Mouse (Mus musculus): ENCODE data around the gene Kpna1. TPM values are rescaled to one million over a fixed set of nuclear protein-coding genes. Genes with fewer than 3 reads are reported as not detected.
"Not testable (repeated sequence)": the region's sequence is repeated elsewhere in the genome, so short reads cannot be mapped to it uniquely, and the experiment has no call there.

Kpna1 gene
- 34.8 and 34.9 TPM in 2 replicates for polyA plus RNA-seq (2015; fragmentation: Nextera tagmentation; extraction: Ambion mirVana)

DNA sequence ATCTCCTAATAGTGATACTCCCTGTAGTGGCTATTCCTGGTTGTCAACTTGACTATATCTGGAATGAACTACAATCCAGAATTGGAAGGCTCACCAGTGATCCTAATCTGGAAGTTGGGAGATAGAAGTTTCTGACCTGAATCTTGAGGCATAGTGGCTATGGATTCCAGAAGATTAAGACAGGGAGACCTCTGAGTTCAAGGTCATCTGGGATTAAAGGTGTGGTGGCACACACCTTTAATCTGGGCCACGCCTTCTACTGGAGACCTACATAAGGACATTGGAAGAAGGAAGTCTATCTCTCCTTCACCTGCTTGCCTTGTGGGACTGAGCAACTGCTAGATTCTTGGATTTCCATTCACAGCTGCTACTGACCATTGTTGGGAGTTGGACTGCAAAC is at the start of gene Kpna1:
TSS of gene Kpna1 (plus strand) at position 301 of the 400 bp plus-strand sequence.
- not testable (repeated sequence) for H3K4me1 ChIP-seq; H3K9me3 ChIP-seq; H3K9ac ChIP-seq; H3K4me2 ChIP-seq; ATAC-seq (ENCODE audit: insufficient number of reproducible peaks, low FRiP score, low TSS enrichment, low read depth); H3K27me3 ChIP-seq; H3K36me3 ChIP-seq; H3K4me3 ChIP-seq; H3K27ac ChIP-seq
- 88% methylated on average over 1 of the region's 1 CpGs for WGBS

DNA sequence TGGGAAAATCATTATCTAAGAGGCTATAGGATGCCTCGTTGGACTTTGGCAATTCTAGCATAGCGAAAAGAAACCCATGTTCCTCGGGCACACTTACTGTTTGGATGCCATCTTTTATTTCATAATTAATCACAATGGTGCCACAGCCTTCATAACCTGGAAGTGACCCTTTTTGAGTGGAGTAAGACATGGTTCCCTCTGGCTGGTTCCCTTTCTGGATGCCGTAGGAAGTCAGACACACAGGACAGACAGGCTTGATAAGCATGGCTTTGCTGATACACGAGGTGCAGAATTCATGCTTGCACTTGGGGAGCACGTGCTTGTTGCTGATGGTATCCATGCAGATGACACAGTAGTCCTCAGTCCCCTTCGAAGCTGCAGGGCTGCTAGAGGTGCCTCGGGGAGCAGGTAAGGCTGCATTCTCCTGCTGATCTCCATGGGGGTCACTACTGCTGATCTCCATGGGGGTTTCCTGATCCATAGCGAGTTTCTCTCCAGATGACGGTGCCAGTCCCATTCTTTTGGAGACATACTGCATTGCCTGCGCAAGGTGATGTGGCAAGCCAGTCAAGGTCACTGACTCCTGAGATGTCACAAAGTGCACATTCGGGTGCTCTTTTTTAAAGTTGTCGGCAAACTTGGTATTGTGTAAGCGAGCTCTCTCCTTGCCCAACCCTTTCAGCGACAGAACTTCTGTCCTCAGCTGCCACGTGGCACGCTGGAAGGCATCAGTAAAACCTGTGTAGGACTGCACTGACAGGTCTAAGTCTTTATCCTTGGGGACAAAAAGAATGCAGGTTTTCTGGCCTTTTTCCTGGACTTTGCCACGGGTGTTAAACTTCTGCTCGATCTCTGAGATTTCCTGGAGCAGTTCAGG is 46.1 kb upstream of the Kpna1 start:
- Histone ChIP-seq H3K9me3 (no peaks in the 10 kb centered on the region), H3K4me1 (no peaks in the 10 kb centered on the region), H3K36me3 (no peaks in the 10 kb centered on the region), H3K4me2 (no peak overlapping the region), H3K4me3 (no peak overlapping the region), H3K27me3 (no peaks in the 10 kb centered on the region), H3K27ac (no peak overlapping the region), H3K9ac (no peak overlapping the region)
- no peak for ATAC-seq (ENCODE audit: insufficient number of reproducible peaks, low FRiP score, low TSS enrichment, low read depth)
- 81% methylated on average over 19 of the region's 19 CpGs for WGBS

DNA sequence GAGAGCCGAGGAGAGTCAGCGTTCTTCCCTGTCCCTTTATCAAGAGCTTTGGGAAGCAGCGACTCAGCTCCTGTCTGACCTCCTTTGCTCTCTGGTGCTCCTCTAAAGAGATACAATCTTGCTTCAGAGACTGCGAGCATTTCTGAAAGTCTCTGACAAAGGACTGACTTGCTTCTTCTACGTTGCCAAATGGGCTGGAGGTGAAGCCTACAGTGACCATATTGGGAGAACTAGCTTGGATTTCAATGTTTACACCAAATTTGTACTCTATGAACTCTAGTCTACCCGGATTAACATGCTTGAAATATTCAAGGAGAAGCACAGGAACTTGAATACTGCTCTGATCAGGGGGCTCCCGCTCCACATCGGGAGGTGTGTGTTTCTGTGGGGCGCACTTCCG is 45.4 kb upstream of the Kpna1 start:
- Histone ChIP-seq H3K4me1 (no peaks in the 10 kb centered on the region), H3K4me3 (no peak overlapping the region), H3K9ac (no peak overlapping the region), H3K27ac (no peak overlapping the region), H3K4me2 (no peak overlapping the region), H3K36me3 (no peaks in the 10 kb centered on the region), H3K27me3 (no peaks in the 10 kb centered on the region), H3K9me3 (no peaks in the 10 kb centered on the region)
- ATAC-seq (ENCODE audit: insufficient number of reproducible peaks, low FRiP score, low TSS enrichment, low read depth), result no peak
- 87% methylated on average over 10 of the region's 10 CpGs for WGBS

- Histone ChIP-seq H3K4me1 (peaks cover 11% of the 10 kb centered on the region), H3K27me3 (no peaks in the 10 kb centered on the region), H3K9me3 (no peaks in the 10 kb centered on the region), H3K27ac (peak within 1 kb of the TSS; percentile 39; the same call in 1 of the 2 replicates), H3K4me2 (peak within 1 kb of the TSS; percentile 80), H3K36me3 (no peaks in the 10 kb centered on the region), H3K9ac (peak within 1 kb of the TSS; percentile 56), H3K4me3 (peak within 1 kb of the TSS; percentile 67)
- peak; percentile 46; the same call in 1 of the 2 replicates for ATAC-seq (ENCODE audit: insufficient number of reproducible peaks, low FRiP score, low TSS enrichment, low read depth)
- WGBS, result 1% methylated on average over 52 of the region's 52 CpGs
These were observed 40.1 kb upstream of the Kpna1 start, which contains the start of the genes Parp9 and Dtx3l for GRCm38 (mm10) chr16:35938211-35939151. Parp9 (plus strand) TSS chr16:35938470. Dtx3l (minus strand) TSS chr16:35939151.

DNA sequence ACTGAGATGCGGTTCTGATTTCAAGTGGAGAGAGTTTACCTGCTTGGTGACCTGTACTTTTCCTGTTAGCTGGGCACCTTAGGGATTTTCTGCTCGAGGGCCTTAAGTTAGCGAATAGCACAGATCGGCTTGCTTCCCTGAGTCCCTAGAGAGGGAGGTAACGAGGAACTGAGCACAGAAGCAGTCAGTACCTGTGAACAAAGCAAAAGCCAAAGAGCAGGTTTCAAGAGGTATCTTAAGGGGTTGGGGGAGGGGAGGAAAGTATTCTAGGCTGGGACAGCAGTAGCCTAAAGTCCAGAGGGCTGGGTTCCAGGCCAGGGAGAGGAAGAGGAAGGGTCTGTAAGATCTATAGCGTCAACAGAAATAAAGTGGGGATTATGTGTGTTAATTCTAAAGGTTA is 39.3 kb upstream of the Kpna1 start:
- H3K4me3 ChIP-seq, result peak overlapping the region; percentile 67
- peak overlapping the region; percentile 56 for H3K9ac ChIP-seq
- no peak for ATAC-seq (ENCODE audit: insufficient number of reproducible peaks, low FRiP score, low TSS enrichment, low read depth)
- no peaks in the 10 kb centered on the region for H3K27me3 ChIP-seq
- H3K27ac ChIP-seq, result 0 out of 2 replicates have a peak overlapping the region, but pooled peaks have one; percentile 39
- 4% methylated on average over 6 of the region's 6 CpGs for WGBS
- no peaks in the 10 kb centered on the region for H3K9me3 ChIP-seq
- H3K4me1 ChIP-seq, result peaks cover 11% of the 10 kb centered on the region
- peak overlapping the region; percentile 80 for H3K4me2 ChIP-seq
- H3K36me3 ChIP-seq, result no peaks in the 10 kb centered on the region

- Histone ChIP-seq H3K4me1 (peaks cover 11% of the 10 kb centered on the region), H3K9ac (no peak overlapping the region), H3K27me3 (no peaks in the 10 kb centered on the region), H3K27ac (no peak overlapping the region), H3K9me3 (no peaks in the 10 kb centered on the region), H3K4me2 (peak overlapping the region; percentile 80), H3K4me3 (peak overlapping the region; percentile 67), H3K36me3 (no peaks in the 10 kb centered on the region)
- no peak for ATAC-seq (ENCODE audit: insufficient number of reproducible peaks, low FRiP score, low TSS enrichment, low read depth)
- WGBS, result 14% methylated on average over 9 of the region's 9 CpGs
These were observed 38.9 kb upstream of the Kpna1 start for GRCm38 (mm10) chr16:35939690-35940089.

- Histone ChIP-seq H3K36me3 (no peaks in the 10 kb centered on the region), H3K4me3 (no peak overlapping the region), H3K27ac (no peak overlapping the region), H3K4me2 (no peak overlapping the region), H3K27me3 (no peaks in the 10 kb centered on the region), H3K9ac (no peak overlapping the region), H3K9me3 (no peaks in the 10 kb centered on the region), H3K4me1 (peaks cover 11% of the 10 kb centered on the region)
- 85% methylated on average over 7 of the region's 7 CpGs for WGBS
- ATAC-seq (ENCODE audit: insufficient number of reproducible peaks, low FRiP score, low TSS enrichment, low read depth), result no peak
These were observed 37.2 kb upstream of the Kpna1 start for GRCm38 (mm10) chr16:35941382-35941781.

- Histone ChIP-seq H3K9me3 (no peaks in the 10 kb centered on the region), H3K27me3 (no peaks in the 10 kb centered on the region), H3K27ac (no peak overlapping the region), H3K4me2 (no peak overlapping the region), H3K4me3 (no peak overlapping the region), H3K36me3 (no peaks in the 10 kb centered on the region), H3K9ac (no peak overlapping the region), H3K4me1 (no peaks in the 10 kb centered on the region)
- no peak for ATAC-seq (ENCODE audit: insufficient number of reproducible peaks, low FRiP score, low TSS enrichment, low read depth)
- WGBS, result 64% methylated on average over 5 of the region's 5 CpGs
These were observed 29.3 kb upstream of the Kpna1 start for GRCm38 (mm10) chr16:35949264-35949663.

DNA sequence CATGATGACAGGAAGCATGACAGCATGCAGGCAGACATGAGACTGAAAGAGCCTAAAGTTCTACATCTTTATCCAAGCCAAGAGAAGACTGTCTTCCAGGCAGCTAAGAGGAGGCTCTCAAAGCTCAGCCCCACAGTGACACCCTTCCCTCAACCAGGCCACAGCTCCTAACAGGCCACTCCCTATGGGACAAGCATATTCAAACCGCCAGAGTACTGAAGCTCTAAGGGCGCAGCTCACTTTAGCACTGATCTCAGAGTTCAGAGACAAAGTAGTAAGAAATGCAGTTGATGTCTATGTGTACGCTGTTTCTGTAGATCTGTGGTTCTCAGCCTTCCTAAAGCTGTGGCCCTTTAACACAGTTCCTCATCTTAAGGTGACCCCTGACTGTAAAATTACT is 27.3 kb upstream of the Kpna1 start:
- no peak overlapping the region for H3K4me3 ChIP-seq
- H3K4me2 ChIP-seq, result no peak overlapping the region
- H3K36me3 ChIP-seq, result no peaks in the 10 kb centered on the region
- no peaks in the 10 kb centered on the region for H3K27me3 ChIP-seq
- H3K9ac ChIP-seq, result no peak overlapping the region
- WGBS, result 91% methylated on average over 3 of the region's 3 CpGs
- ATAC-seq (ENCODE audit: insufficient number of reproducible peaks, low FRiP score, low TSS enrichment, low read depth), result no peak
- no peak overlapping the region for H3K27ac ChIP-seq
- no peaks in the 10 kb centered on the region for H3K9me3 ChIP-seq
- no peaks in the 10 kb centered on the region for H3K4me1 ChIP-seq

- no peak overlapping the region for H3K4me3 ChIP-seq
- no peaks in the 10 kb centered on the region for H3K36me3 ChIP-seq
- no peaks in the 10 kb centered on the region for H3K27me3 ChIP-seq
- H3K9ac ChIP-seq, result no peak overlapping the region
- H3K27ac ChIP-seq, result no peak overlapping the region
- ATAC-seq (ENCODE audit: insufficient number of reproducible peaks, low FRiP score, low TSS enrichment, low read depth), result no peak
- H3K9me3 ChIP-seq, result no peaks in the 10 kb centered on the region
- H3K4me2 ChIP-seq, result no peak overlapping the region
- WGBS, result 90% methylated on average over 5 of the region's 5 CpGs
- H3K4me1 ChIP-seq, result no peaks in the 10 kb centered on the region
These were observed 25.9 kb upstream of the Kpna1 start for GRCm38 (mm10) chr16:35952628-35953130.

DNA sequence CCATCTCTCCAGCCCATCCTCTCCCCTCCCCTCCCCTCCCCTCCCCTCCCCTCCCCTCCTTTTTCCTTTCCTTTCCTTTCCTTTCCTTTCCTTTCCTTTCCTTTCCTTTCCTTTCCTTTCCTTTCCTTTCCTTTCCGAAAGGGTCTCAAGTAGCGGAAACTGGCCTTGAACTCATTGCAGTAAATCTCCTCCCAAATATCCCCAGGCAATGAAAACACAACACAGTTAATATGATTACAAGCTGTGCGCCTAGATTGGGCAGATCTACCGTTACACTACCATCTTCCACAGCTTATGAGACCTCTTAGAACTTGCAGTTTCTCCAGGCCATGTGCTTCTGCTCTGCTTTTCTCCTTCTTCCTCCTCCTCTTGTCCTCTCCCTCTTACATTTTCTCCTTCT is 12.6 kb upstream of the Kpna1 start:
- H3K9ac ChIP-seq; ATAC-seq (ENCODE audit: insufficient number of reproducible peaks, low FRiP score, low TSS enrichment, low read depth); H3K4me3 ChIP-seq; H3K27ac ChIP-seq; H3K36me3 ChIP-seq; H3K9me3 ChIP-seq; H3K27me3 ChIP-seq; H3K4me1 ChIP-seq; H3K4me2 ChIP-seq: not testable (repeated sequence)
- 47% methylated on average over 4 of the region's 4 CpGs for WGBS
